9 mouse cellular contexts compared by ENCODE assay signal in the genomic region with DNA sequence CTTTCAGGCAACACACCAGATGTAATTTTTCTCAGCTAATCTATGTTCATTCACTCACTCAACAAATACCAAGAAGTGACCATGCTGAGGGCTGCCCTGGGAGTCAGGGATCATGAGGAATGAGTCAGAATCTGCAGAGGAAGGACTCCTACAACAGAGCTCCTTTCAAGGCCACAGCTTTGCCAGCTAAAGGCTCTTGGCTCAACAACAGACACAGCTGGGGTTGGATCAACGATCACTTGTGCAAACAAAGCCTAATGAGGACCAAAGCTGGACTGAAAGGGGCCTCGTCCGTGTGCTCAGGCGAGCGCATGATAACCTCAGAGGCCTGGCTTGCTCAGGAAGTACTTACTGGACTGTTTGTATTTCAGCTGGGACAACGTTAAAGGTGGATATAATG. TPM values are rescaled to one million over a fixed set of nuclear protein-coding genes. Genes with fewer than 3 reads are reported as not detected.
DNase-seq lines count a peak whose midpoint lies in the region; ATAC-seq and TF ChIP-seq lines count a peak whose summit lies in the region.
"Had no signal": no experiment of that assay in that cellular context is flagged by ENCODE, and none has a peak within 500 bp of the region (broad histone marks: within the 10 kb centered on the region; RNA-seq: fewer than 3 reads in every experiment).

No protein-coding gene starts in this region.

- no peak for ATAC-seq in hindbrain, embryonic 14.5 days (ENCODE audit: low FRiP score)
- no peak for ATAC-seq in hindbrain, embryonic 15.5 days (ENCODE audit: low FRiP score, low read depth)
- peak; percentile 86 for ATAC-seq in stomach, embryonic 15.5 days (ENCODE audit: insufficient read depth, low FRiP score, low read depth)

- H3K4me2 ChIP-seq in hindbrain, embryonic 14.5 days (replicated peaks) = no peak overlapping the region
- H3K4me2 ChIP-seq in hindbrain, embryonic 15.5 days = no peak overlapping the region
- H3K4me2 ChIP-seq in stomach, embryonic 15.5 days = no peak overlapping the region
- H3K4me2 ChIP-seq: embryonic facial prominence, embryonic 15.5 days had no signal

- no peak for TF ChIP-seq CTCF in embryonic fibroblast, embryonic 13.5 days (IDR thresholded peaks at IDR 0.05; ENCODE audit: borderline replicate concordance, insufficient read depth, low read length)

- H3K4me3 ChIP-seq in hindbrain, embryonic 10.5 days = no peak overlapping the region
- no peak overlapping the region for H3K4me3 ChIP-seq in hindbrain, embryonic 14.5 days (replicated peaks; ENCODE audit: low read length)
- no peak overlapping the region for H3K4me3 ChIP-seq in embryonic fibroblast, embryonic 13.5 days (ENCODE audit: insufficient read depth, low read length)
- no peak overlapping the region for H3K4me3 ChIP-seq in hindbrain, embryonic 15.5 days
- no peak overlapping the region for H3K4me3 ChIP-seq in stomach, embryonic 15.5 days (replicated peaks)
- H3K4me3 ChIP-seq: embryonic facial prominence, embryonic 15.5 days had no signal

- 0 out of 2 replicates have a peak overlapping the region, but pooled peaks have one; percentile 16 for H3K27ac ChIP-seq in hindbrain, embryonic 10.5 days
- H3K27ac ChIP-seq in hindbrain, embryonic 14.5 days = no peak overlapping the region
- H3K27ac ChIP-seq in embryonic fibroblast, embryonic 13.5 days (ENCODE audit: insufficient read depth, low read length) = peak overlapping the region; percentile 86
- H3K27ac ChIP-seq in hindbrain, embryonic 15.5 days (replicated peaks) = 0 out of 2 replicates have a peak overlapping the region, but pooled peaks have one; percentile 25
- H3K27ac ChIP-seq in stomach, embryonic 15.5 days = peak overlapping the region; percentile 52
- H3K27ac ChIP-seq: embryonic facial prominence, embryonic 15.5 days had no signal

- DNase-seq in hindbrain, embryonic 10.5 days (ENCODE audit: low spot score) = peak; percentile 15
- no peak for DNase-seq in hindbrain, embryonic 14.5 days (ENCODE audit: low spot score)
- DNase-seq in Muller cell, postnatal 12 days (ENCODE audit: inconsistent ontology term) = peak; percentile 95
- DNase-seq in kidney, adult 8-10 months = no peak
- DNase-seq in frontal cortex, postnatal 14 days (ENCODE audit: low spot score in 2 of 2) = no peak

- 0 out of 2 replicates have a peak, but pooled peaks cover 4% of the 10 kb centered on the region for H3K4me1 ChIP-seq in hindbrain, embryonic 10.5 days (replicated peaks)
- H3K4me1 ChIP-seq in hindbrain, embryonic 14.5 days (replicated peaks; ENCODE audit: control insufficient read depth, insufficient read depth, low read length) = no peaks in the 10 kb centered on the region
- H3K4me1 ChIP-seq in embryonic fibroblast, embryonic 13.5 days (ENCODE audit: control insufficient read depth, insufficient read depth, low read length) = peaks cover 26% of the 10 kb centered on the region
- 0 out of 2 replicates have a peak, but pooled peaks cover 8% of the 10 kb centered on the region for H3K4me1 ChIP-seq in hindbrain, embryonic 15.5 days (replicated peaks)
- peaks cover 16% of the 10 kb centered on the region; the same call in 1 of the 2 replicates for H3K4me1 ChIP-seq in stomach, embryonic 15.5 days
- H3K4me1 ChIP-seq: embryonic facial prominence, embryonic 15.5 days had no signal

- WGBS in hindbrain, embryonic 10.5 days = 41% methylated on average over 6 of the region's 6 CpGs
- WGBS in hindbrain, embryonic 14.5 days = 52% methylated on average over 6 of the region's 6 CpGs
- 45% methylated on average over 6 of the region's 6 CpGs for WGBS in hindbrain, embryonic 15.5 days
- 27% methylated on average over 6 of the region's 6 CpGs for WGBS in stomach, embryonic 15.5 days

- H3K9me3 ChIP-seq in hindbrain, embryonic 10.5 days = no peaks in the 10 kb centered on the region
- no peaks in the 10 kb centered on the region for H3K9me3 ChIP-seq in hindbrain, embryonic 14.5 days (ENCODE audit: control insufficient read depth, low read length)
- no peaks in the 10 kb centered on the region for H3K9me3 ChIP-seq in hindbrain, embryonic 15.5 days
- H3K9me3 ChIP-seq in stomach, embryonic 15.5 days = no peaks in the 10 kb centered on the region
- H3K9me3 ChIP-seq: embryonic facial prominence, embryonic 15.5 days had no signal

- TF ChIP-seq POLR2A in embryonic fibroblast, embryonic 13.5 days (IDR thresholded peaks at IDR 0.05; ENCODE audit: low read depth, low read length) = no peak

- H3K9ac ChIP-seq in hindbrain, embryonic 14.5 days = no peak overlapping the region
- no peak overlapping the region for H3K9ac ChIP-seq in hindbrain, embryonic 15.5 days
- H3K9ac ChIP-seq in stomach, embryonic 15.5 days = no peak overlapping the region
- H3K9ac ChIP-seq: embryonic facial prominence, embryonic 15.5 days had no signal

- H3K27me3 ChIP-seq in hindbrain, embryonic 10.5 days (ENCODE audit: insufficient read depth, poor library complexity, severe bottlenecking) = no peaks in the 10 kb centered on the region
- no peaks in the 10 kb centered on the region for H3K27me3 ChIP-seq in hindbrain, embryonic 14.5 days (ENCODE audit: control insufficient read depth, insufficient read depth, low read length)
- H3K27me3 ChIP-seq in hindbrain, embryonic 15.5 days = no peaks in the 10 kb centered on the region
- no peaks in the 10 kb centered on the region for H3K27me3 ChIP-seq in stomach, embryonic 15.5 days (replicated peaks)
- H3K27me3 ChIP-seq: embryonic facial prominence, embryonic 15.5 days had no signal

- peaks cover 80% of the 10 kb centered on the region for H3K36me3 ChIP-seq in hindbrain, embryonic 10.5 days
- peaks cover 81% of the 10 kb centered on the region for H3K36me3 ChIP-seq in hindbrain, embryonic 14.5 days (replicated peaks; ENCODE audit: control insufficient read depth, insufficient read depth)
- H3K36me3 ChIP-seq in hindbrain, embryonic 15.5 days = peaks cover 46% of the 10 kb centered on the region
- H3K36me3 ChIP-seq in stomach, embryonic 15.5 days = peaks cover 18% of the 10 kb centered on the region

RNA-seq across cellular contexts. Expression of gene Cdkl1, which starts 23.2 kb away (rescaled TPM):
- polyA plus RNA-seq in hindbrain, embryonic 10.5 days (2016; fragmentation: Nextera tagmentation; extraction: Ambion mirVana) = 0.62 and 0.71 TPM in 2 replicates
- 10.6 TPM in 2 replicates for polyA plus RNA-seq in hindbrain, embryonic 14.5 days (2014; fragmentation: Nextera tagmentation; extraction: Ambion mirVana)
- polyA plus RNA-seq in embryonic fibroblast, embryonic 13.5 days (2011; ENCODE audit: insufficient read length, low read depth, missing spikeins) = 2.1 and 4.8 TPM in 2 replicates
- 9.0 and 9.7 TPM in 2 replicates for polyA plus RNA-seq in hindbrain, embryonic 15.5 days (2015; fragmentation: Nextera tagmentation; extraction: Ambion mirVana)
- 4.2 and 5.5 TPM in 2 replicates for polyA plus RNA-seq in stomach, embryonic 15.5 days (2015; fragmentation: Nextera tagmentation; extraction: Ambion mirVana)

Comparison
In these comparisons a context has a peak if more than half of its experiments do, and no peak if none do; other contexts are left out.
1. DNase-seq: peak in hindbrain, embryonic 10.5 days (single experiment) and Muller cell, postnatal 12 days (single experiment); none in hindbrain, embryonic 14.5 days (single experiment), kidney, adult 8-10 months (0 of 2) and frontal cortex, postnatal 14 days (0 of 2).